Mouse (Mus musculus) left cerebral cortex, postnatal 25 days (tissue): ENCODE data around the gene 4430402I18Rik. TPM values are rescaled to one million over a fixed set of nuclear protein-coding genes. Genes with fewer than 3 reads are reported as not detected.

Experiments used
- DNase-seq, 2 experiments: peaks; one replicate each; pipeline ENCODE4 v3.0.0; 2022; ENCODE audit warnings: low spot score in 2 of 2, mixed read lengths in 1 of 2
- intact Hi-C: fragments of 180-260 bp; cut with DNase I; formaldehyde crosslinking; loops from one replicate; pipeline ENCODE4 v1.15.1; 2025
- total RNA-seq, 2 experiments: library from RNA; stranded (reverse); gene quantifications; 2 replicates each; pipeline ENCODE4 v1.2.3; 2021

The 4430402I18Rik gene
- total RNA-seq, 2 experiments from 2014 or later: 5.0 to 6.6 TPM

DNA sequence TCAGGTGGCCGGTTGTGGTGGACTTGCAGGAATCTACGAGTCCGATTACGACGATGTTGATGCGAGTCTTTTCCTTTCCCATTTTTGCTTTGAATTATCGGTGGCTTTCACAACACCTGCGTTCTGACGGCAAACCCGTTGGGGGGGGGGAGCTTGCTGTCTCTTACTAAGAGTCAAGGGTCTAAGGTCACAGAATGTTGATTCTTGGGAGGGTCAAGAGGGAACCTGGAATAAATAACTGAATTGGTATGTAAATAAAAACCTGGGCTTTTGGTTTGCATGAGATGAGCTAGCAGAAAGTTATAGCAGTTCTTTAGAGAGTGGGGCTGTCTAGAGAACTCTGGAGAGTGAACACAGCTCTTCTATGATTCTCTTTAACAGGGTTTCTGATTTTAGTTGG lies 104.0 kb downstream of the 4430402I18Rik start:
- intact Hi-C loops: no loop called here

DNA sequence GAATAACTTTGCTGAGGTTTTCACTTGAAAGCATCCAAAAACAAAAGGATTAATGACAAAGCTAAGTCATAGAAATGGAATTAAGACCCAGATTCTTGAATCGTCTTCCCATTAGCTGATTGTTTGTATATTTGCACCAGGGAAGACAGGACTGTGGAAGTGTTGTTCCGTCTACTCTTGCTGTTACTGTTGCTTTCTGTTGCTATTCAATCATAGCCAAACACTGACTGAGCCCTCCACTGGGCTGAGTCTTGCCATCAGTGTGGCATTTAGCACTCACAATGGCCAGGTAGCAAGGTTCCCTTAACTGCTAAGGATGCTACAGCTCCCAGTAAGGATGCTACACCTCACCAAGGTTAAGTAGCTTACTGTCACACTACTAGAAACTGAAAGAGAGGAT lies 107.4 kb downstream of the 4430402I18Rik start:
- intact Hi-C loops: no loop called here
- no peak for DNase-seq

More for the DNA sequence above, 104.0 kb downstream of the 4430402I18Rik start:
- DNase-seq: no peak

DNA sequence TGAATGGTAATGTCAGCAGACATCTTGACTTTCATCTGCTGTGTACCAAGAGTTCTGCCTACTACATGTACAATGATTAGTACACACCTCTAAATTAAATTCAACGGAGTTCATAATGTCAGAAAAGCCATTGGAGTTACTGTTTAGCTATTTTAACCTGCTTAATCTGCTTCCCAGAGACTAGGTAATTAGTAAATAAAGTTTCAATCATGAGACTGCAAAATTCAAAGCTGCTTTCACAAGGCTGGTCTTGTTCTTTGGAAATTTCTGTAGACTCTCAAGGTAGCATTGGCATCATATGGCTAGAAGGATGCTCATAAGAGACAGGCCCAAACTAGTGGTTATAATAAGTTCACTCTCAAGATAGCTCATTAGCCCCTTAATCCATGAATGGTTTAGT lies 112.8 kb downstream of the 4430402I18Rik start:
- intact Hi-C loops: no loop called here
- DNase-seq: no peak

DNA sequence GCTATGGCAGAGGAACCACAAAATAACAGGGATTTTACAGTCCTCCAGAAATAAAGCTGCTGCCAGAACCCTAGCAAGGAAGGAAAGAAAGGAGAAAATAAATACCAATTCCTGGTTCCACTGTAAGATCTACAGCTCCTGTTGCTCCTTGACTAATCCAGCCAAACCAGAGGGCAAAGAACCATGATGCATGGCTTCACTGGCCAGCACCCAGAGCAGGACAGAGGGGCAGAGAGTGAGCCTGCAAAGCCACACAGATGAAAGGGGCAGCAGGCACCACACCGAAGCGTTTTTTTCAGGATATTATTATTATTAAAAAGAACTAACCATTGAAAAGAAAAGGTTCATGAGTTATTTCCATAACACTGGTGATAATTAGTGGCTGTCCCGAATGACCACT lies 115.6 kb downstream of the 4430402I18Rik start:
- DNase-seq: no peak
- intact Hi-C loops: no loop called here

DNA sequence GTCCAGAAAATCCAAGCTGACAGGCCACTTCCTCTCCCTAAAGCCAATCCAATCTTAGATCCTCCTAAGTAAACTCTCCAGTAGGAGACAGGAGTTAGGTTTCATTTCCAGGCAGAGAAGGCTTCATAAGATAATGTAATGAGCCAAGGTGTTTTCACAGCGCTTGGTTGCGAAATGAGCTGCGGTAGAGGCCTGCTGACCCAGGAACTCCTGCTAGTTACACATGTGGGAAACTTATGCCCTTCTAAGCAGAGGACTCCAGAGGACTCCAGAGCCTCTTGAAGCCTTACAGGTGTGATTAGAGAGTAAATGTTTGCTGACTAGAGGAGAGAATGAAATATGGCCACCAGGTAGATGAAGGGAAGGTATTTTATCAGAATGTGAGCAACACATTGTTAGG lies 117.1 kb downstream of the 4430402I18Rik start:
- no peak for DNase-seq
- intact Hi-C loops: no loop called here

DNA sequence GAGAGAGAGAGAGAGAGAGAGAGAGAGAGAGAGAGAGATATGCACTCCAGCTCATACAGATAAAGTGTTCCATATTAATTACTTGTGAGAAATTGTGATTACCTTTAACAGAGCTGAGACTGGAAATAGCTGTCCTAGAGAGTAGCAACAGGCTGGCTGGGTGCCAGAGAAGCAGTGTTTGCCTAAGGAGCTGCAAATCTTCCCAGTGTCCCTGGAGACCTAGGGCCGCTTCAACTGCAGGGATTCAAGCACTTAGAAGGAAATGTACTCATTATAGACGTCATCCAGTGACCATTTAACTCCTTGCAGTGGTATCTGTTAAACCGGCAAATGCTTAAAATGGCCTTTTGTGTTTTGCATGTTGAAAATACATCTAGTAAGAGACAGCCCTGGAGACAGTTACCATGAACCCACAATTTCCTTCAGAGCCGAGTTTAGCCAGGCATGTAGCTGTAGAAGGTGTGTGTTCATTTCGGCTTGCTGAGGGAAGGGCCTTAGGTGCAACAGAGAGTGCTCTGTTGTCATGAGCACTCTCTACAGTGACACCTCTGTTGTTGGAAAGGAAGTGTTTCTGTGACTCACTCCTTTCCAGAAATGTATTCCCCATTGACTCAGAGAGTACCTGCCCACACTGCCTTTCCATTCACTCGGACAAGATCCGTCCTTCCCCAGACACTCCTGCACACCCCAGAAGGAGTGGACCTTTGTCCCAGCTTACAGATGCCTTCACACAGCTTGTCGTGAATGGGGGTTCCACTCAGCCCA lies 122.5 kb downstream of the 4430402I18Rik start:
- intact Hi-C loops: no loop called here
- DNase-seq: peak; percentile 56 to 72

Other genes starting within 250 kb of the 4430402I18Rik start
- 100 to 1,000 TPM; 104 to 114 TPM for gene Slc1a1, start 132.8 kb downstream of the 4430402I18Rik start, total RNA-seq
- 10 to 100 TPM; 54.0 to 58.6 TPM for gene Plpp6, start 3.8 kb downstream of the 4430402I18Rik start, total RNA-seq
- 10 to 100 TPM; 91.4 to 99.5 TPM for gene Cdc37l1, start 22.6 kb upstream of the 4430402I18Rik start, total RNA-seq
- gene Ak3, start 80.2 kb upstream of the 4430402I18Rik start, total RNA-seq: 10 to 100 TPM; 56.9 to 60.6 TPM
- 10 to 100 TPM; 12.5 to 13.3 TPM for gene Rcl1, start 133.6 kb upstream of the 4430402I18Rik start, total RNA-seq